Mouse (Mus musculus): Measurements from ENCODE around the gene Cnnm2.

DNA sequence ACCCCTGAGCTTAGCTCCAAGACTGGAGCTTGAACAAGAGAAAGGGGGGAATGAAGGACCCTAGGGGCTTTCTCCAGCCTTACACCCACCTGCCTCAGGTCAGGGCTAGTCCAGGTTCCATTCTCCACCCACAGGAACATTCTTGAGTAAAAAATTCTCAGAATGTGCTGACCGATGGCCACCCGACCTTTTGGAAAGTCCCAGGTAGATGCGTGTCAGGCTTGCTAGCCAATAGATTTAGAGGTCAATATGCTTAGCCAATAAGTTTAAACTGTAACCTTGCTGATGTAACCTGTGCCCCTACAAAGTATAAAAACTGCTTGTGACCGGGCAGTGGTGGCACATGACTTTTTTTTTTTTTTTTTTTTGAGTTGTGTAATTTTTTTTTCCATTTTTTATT is 5.2 kb upstream of the Cnnm2 start:
- no peak for TF ChIP-seq POLR2A (IDR thresholded peaks at IDR 0.05; ENCODE audit: borderline replicate concordance, extremely low read depth, low read depth, low read length)
- no peak for TF ChIP-seq CTCF (IDR thresholded peaks at IDR 0.05; ENCODE audit: insufficient read depth, low read length)
